Mouse (Mus musculus): Measurements from ENCODE around the gene Kcnq5. TPM values are rescaled to one million over a fixed set of nuclear protein-coding genes. Genes with fewer than 3 reads are reported as not detected.

Kcnq5 gene
- polyA plus RNA-seq, 1 experiment from 2014 or later, result 1.4 TPM

- H3K4me1 ChIP-seq (ENCODE audit: control insufficient read depth, insufficient read depth, low read length), result no peaks in the 10 kb centered on the region
- WGBS, result 62% methylated on average over 10 of the region's 10 CpGs
- no peak overlapping the region for H3K9ac ChIP-seq (ENCODE audit: low read depth, low read length)
- ATAC-seq (ENCODE audit: low read depth) (peak; percentile 84), DNase-seq (ENCODE audit: low spot score) (peak; percentile 75)
- H3K36me3 ChIP-seq (ENCODE audit: control insufficient read depth, insufficient read depth, low read length), result no peaks in the 10 kb centered on the region
- no peaks in the 10 kb centered on the region for H3K27me3 ChIP-seq (replicated peaks; ENCODE audit: control insufficient read depth, insufficient read depth, low read length)
- no peaks in the 10 kb centered on the region for H3K9me3 ChIP-seq (ENCODE audit: control insufficient read depth, low read length)
- H3K27ac ChIP-seq (replicated peaks; ENCODE audit: low read depth, low read length), result no peak overlapping the region
- H3K4me2 ChIP-seq (ENCODE audit: low read depth, low read length), result no peak overlapping the region
- no peak overlapping the region for H3K4me3 ChIP-seq (ENCODE audit: low read depth, low read length)
These were observed 141.6 kb downstream of the Kcnq5 start for GRCm38 (mm10) chr1:21820066-21820630.

DNA sequence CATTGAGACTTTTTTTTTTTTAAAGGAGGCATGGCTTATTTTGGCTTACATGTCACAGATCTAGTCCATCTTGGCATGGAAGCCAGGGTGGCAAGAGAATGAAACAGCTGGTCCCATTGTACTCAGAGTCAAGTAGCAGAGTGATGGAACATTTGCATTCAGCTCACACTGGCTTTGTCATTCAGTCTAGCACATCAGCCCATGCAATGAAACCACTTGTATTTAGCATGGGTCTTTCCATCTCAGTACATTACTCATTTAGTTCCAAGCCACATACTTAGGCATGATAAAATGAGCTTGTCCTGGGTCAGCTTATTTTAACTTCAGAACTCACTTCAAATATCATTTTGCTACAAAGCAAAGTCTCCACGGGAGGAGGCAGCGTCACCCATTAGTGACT lies 156.7 kb downstream of the Kcnq5 start:
- WGBS, result 83% methylated on average over 2 of the region's 2 CpGs
- DNase-seq (ENCODE audit: low spot score) (no peak), ATAC-seq (ENCODE audit: low read depth) (no peak)
- Histone ChIP-seq H3K4me1 (ENCODE audit: control insufficient read depth, insufficient read depth, low read length) (no peaks in the 10 kb centered on the region), H3K36me3 (ENCODE audit: control insufficient read depth, insufficient read depth, low read length) (no peaks in the 10 kb centered on the region), H3K27me3 (replicated peaks; ENCODE audit: control insufficient read depth, insufficient read depth, low read length) (no peaks in the 10 kb centered on the region), H3K9me3 (ENCODE audit: control insufficient read depth, low read length) (no peaks in the 10 kb centered on the region), H3K9ac (ENCODE audit: low read depth, low read length) (no peak overlapping the region), H3K27ac (replicated peaks; ENCODE audit: low read depth, low read length) (no peak overlapping the region), H3K4me3 (ENCODE audit: low read depth, low read length) (no peak overlapping the region), H3K4me2 (ENCODE audit: low read depth, low read length) (no peak overlapping the region)

DNA sequence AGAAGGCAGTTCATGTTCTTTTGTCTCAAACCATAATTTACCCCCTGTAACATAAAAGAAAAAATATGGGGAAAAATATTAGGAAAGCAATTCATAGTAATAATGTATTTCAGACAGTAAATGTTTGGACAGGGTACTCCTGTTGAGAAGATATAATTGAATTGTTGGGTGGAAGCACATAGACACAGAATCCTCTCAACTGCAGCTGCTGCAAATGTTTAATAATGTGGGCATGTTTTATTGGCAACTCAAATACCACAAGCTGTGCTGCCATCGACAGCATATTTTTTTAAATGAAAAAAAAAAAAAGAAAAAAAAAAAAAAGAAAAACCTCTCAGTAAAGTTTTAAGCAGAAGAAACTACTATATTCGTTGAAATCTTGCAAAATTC lies 157.3 kb downstream of the Kcnq5 start:
- H3K27ac ChIP-seq (replicated peaks; ENCODE audit: low read depth, low read length), result no peak overlapping the region
- no peaks in the 10 kb centered on the region for H3K27me3 ChIP-seq (replicated peaks; ENCODE audit: control insufficient read depth, insufficient read depth, low read length)
- no peak overlapping the region for H3K9ac ChIP-seq (ENCODE audit: low read depth, low read length)
- DNase-seq (ENCODE audit: low spot score), result no peak
- 75% methylated on average over 2 of the region's 2 CpGs for WGBS
- no peaks in the 10 kb centered on the region for H3K9me3 ChIP-seq (ENCODE audit: control insufficient read depth, low read length)
- no peak overlapping the region for H3K4me3 ChIP-seq (ENCODE audit: low read depth, low read length)
- H3K4me2 ChIP-seq (ENCODE audit: low read depth, low read length), result no peak overlapping the region
- H3K36me3 ChIP-seq (ENCODE audit: control insufficient read depth, insufficient read depth, low read length), result no peaks in the 10 kb centered on the region
- no peaks in the 10 kb centered on the region for H3K4me1 ChIP-seq (ENCODE audit: control insufficient read depth, insufficient read depth, low read length)
- ATAC-seq (ENCODE audit: low read depth), result no peak

DNA sequence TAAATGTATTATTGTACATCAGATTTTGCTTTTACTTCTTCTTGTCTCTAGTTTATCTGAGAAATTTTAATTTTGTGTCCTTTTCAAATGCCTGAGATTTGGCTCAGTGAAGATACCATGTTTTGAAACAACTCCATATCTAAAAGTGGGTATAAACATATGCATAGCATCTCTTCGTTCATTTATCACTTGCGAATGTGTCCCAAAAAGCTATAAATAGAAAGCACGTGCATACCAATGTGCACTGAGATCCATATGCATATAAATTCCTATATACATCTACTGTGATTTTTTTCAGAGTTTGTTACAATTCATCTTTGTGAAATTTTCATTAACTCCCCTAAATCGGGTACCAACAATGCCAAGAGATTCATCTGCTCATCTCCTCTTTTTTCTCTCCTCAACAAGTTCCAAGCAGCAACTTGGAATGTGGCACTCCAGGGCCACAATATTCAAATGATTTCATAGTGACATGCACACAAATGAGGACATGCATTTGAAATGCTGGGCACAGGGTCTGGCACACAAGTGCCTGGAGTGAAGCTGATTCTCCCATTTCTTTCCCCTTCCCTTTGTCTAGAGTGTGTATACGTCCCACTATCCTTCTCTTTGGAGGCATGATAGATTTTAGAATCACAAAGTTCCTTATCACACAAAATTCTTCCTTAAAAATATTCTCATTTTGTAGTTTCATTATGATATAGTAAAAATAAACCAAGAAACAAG lies 157.8 kb downstream of the Kcnq5 start:
- H3K9ac ChIP-seq (ENCODE audit: low read depth, low read length), result no peak overlapping the region
- DNase-seq (ENCODE audit: low spot score) (no peak), ATAC-seq (ENCODE audit: low read depth) (no peak)
- no peaks in the 10 kb centered on the region for H3K27me3 ChIP-seq (replicated peaks; ENCODE audit: control insufficient read depth, insufficient read depth, low read length)
- H3K4me3 ChIP-seq (ENCODE audit: low read depth, low read length), result no peak overlapping the region
- no peaks in the 10 kb centered on the region for H3K36me3 ChIP-seq (ENCODE audit: control insufficient read depth, insufficient read depth, low read length)
- 82% methylated on average over 5 of the region's 5 CpGs for WGBS
- H3K4me2 ChIP-seq (ENCODE audit: low read depth, low read length), result no peak overlapping the region
- no peaks in the 10 kb centered on the region for H3K9me3 ChIP-seq (ENCODE audit: control insufficient read depth, low read length)
- no peaks in the 10 kb centered on the region for H3K4me1 ChIP-seq (ENCODE audit: control insufficient read depth, insufficient read depth, low read length)
- H3K27ac ChIP-seq (replicated peaks; ENCODE audit: low read depth, low read length), result no peak overlapping the region

- Histone ChIP-seq H3K4me2 (ENCODE audit: low read depth, low read length) (no peak overlapping the region), H3K4me3 (ENCODE audit: low read depth, low read length) (no peak overlapping the region), H3K27ac (replicated peaks; ENCODE audit: low read depth, low read length) (no peak overlapping the region), H3K27me3 (replicated peaks; ENCODE audit: control insufficient read depth, insufficient read depth, low read length) (no peaks in the 10 kb centered on the region), H3K4me1 (ENCODE audit: control insufficient read depth, insufficient read depth, low read length) (no peaks in the 10 kb centered on the region), H3K9ac (ENCODE audit: low read depth, low read length) (no peak overlapping the region), H3K9me3 (ENCODE audit: control insufficient read depth, low read length) (no peaks in the 10 kb centered on the region), H3K36me3 (ENCODE audit: control insufficient read depth, insufficient read depth, low read length) (no peaks in the 10 kb centered on the region)
- no peak for ATAC-seq (ENCODE audit: low read depth)
- DNase-seq (ENCODE audit: low spot score), result no peak
- WGBS, result 80% methylated on average over 5 of the region's 5 CpGs
These were observed 181.0 kb downstream of the Kcnq5 start for GRCm38 (mm10) chr1:21780746-21781145.

DNA sequence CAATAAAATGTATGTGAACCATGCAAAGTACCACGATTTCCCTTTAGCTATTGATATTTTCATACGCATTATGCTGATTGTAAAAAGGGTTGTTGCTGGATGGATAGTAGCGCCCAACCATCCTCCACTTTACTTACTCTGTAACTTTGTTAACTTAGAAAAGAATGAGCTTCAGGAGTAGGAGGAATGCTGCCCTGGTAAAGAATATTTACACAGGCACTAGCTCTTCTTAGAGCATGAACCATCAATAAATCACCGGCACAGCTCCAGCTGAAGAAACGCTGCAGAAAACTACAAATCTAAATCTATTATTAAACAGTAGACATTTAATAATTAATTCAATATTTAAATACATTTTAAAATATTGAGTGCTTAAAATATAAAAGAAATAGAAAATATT lies 184.2 kb downstream of the Kcnq5 start:
- Histone ChIP-seq H3K9ac (ENCODE audit: low read depth, low read length) (no peak overlapping the region), H3K27me3 (replicated peaks; ENCODE audit: control insufficient read depth, insufficient read depth, low read length) (no peaks in the 10 kb centered on the region), H3K4me2 (ENCODE audit: low read depth, low read length) (no peak overlapping the region), H3K4me3 (ENCODE audit: low read depth, low read length) (no peak overlapping the region), H3K36me3 (ENCODE audit: control insufficient read depth, insufficient read depth, low read length) (no peaks in the 10 kb centered on the region), H3K4me1 (ENCODE audit: control insufficient read depth, insufficient read depth, low read length) (no peaks in the 10 kb centered on the region), H3K9me3 (ENCODE audit: control insufficient read depth, low read length) (no peaks in the 10 kb centered on the region), H3K27ac (replicated peaks; ENCODE audit: low read depth, low read length) (no peak overlapping the region)
- 92% methylated on average over 5 of the region's 5 CpGs for WGBS
- DNase-seq (ENCODE audit: low spot score), result no peak
- no peak for ATAC-seq (ENCODE audit: low read depth)

DNA sequence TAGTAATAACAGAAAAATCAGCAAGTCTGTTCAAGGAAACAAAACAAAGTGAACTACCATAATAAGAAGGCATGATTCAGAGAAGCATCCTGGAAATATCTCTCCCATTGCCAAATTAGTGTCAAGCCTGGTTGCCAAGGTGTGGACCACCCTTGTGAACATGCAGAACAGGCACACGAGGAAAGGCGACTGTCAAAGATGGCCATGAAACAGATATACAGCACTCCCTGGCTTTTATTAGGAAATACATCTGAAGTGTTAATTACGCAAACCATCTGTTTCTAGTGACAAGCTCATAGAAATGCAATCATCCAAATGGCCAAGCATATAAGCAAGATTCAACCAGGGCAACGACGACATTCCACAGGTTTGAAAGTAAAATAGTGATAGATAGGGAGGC lies 187.8 kb downstream of the Kcnq5 start:
- 69% methylated on average over 5 of the region's 5 CpGs for WGBS
- Histone ChIP-seq H3K27ac (replicated peaks; ENCODE audit: low read depth, low read length) (no peak overlapping the region), H3K36me3 (ENCODE audit: control insufficient read depth, insufficient read depth, low read length) (no peaks in the 10 kb centered on the region), H3K4me2 (ENCODE audit: low read depth, low read length) (no peak overlapping the region), H3K27me3 (replicated peaks; ENCODE audit: control insufficient read depth, insufficient read depth, low read length) (no peaks in the 10 kb centered on the region), H3K4me3 (ENCODE audit: low read depth, low read length) (no peak overlapping the region), H3K4me1 (ENCODE audit: control insufficient read depth, insufficient read depth, low read length) (no peaks in the 10 kb centered on the region), H3K9me3 (ENCODE audit: control insufficient read depth, low read length) (no peaks in the 10 kb centered on the region), H3K9ac (ENCODE audit: low read depth, low read length) (no peak overlapping the region)
- DNase-seq (ENCODE audit: low spot score), result no peak
- ATAC-seq (ENCODE audit: low read depth), result no peak

DNA sequence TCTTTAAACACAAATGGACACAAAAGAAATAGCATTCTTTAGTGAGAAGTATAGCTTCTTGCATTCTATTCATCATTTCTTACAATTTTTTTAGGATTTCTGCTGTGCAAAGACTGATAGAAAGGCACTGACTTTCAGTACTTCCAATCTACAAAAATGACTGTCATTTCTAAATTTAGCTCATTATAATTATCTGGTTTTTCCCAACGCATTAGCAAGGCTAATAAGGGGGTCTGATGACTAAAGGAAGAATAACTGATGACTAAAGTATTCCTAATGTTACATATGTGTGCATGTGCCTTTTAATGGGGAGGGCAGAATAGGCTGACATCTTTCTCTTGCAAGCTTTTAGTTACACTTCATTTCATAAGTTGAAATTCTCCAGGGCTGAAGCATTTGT lies 191.2 kb downstream of the Kcnq5 start:
- Histone ChIP-seq H3K4me3 (ENCODE audit: low read depth, low read length) (no peak overlapping the region), H3K27ac (replicated peaks; ENCODE audit: low read depth, low read length) (no peak overlapping the region), H3K27me3 (replicated peaks; ENCODE audit: control insufficient read depth, insufficient read depth, low read length) (no peaks in the 10 kb centered on the region), H3K36me3 (ENCODE audit: control insufficient read depth, insufficient read depth, low read length) (no peaks in the 10 kb centered on the region), H3K4me1 (ENCODE audit: control insufficient read depth, insufficient read depth, low read length) (no peaks in the 10 kb centered on the region), H3K9ac (ENCODE audit: low read depth, low read length) (no peak overlapping the region), H3K4me2 (ENCODE audit: low read depth, low read length) (no peak overlapping the region), H3K9me3 (ENCODE audit: control insufficient read depth, low read length) (no peaks in the 10 kb centered on the region)
- no peak for ATAC-seq (ENCODE audit: low read depth)
- 80% methylated on average over 1 of the region's 1 CpGs for WGBS
- no peak for DNase-seq (ENCODE audit: low spot score)

DNA sequence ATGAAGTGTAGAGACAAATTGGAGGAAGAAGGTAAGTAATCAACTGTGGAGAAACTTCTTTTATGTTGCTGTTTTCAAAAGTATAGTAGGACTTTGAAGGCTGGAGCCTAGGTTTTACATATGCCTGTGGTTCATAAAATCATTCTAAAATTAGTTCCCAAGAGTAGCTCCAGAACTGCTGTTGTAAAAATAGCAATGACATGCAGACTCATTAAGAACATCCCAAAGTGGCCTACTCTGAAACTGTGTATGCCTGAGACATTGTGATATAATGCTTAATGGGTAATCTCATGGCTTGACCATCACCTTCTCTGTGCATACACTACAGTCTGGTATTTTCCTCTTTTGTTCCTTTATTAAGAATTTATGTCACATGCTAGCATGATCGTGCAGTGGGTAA lies 212.4 kb downstream of the Kcnq5 start:
- Histone ChIP-seq H3K4me1 (ENCODE audit: control insufficient read depth, insufficient read depth, low read length) (no peaks in the 10 kb centered on the region), H3K9ac (ENCODE audit: low read depth, low read length) (no peak overlapping the region), H3K4me3 (ENCODE audit: low read depth, low read length) (no peak overlapping the region), H3K27me3 (replicated peaks; ENCODE audit: control insufficient read depth, insufficient read depth, low read length) (no peaks in the 10 kb centered on the region), H3K27ac (replicated peaks; ENCODE audit: low read depth, low read length) (no peak overlapping the region), H3K9me3 (ENCODE audit: control insufficient read depth, low read length) (no peaks in the 10 kb centered on the region), H3K36me3 (ENCODE audit: control insufficient read depth, insufficient read depth, low read length) (no peaks in the 10 kb centered on the region), H3K4me2 (ENCODE audit: low read depth, low read length) (no peak overlapping the region)
- DNase-seq (ENCODE audit: low spot score), result no peak
- 89% methylated on average over 1 of the region's 1 CpGs for WGBS
- ATAC-seq (ENCODE audit: low read depth), result no peak
